Mouse (Mus musculus): ENCODE measurements around the gene Smpd1. TPM values are rescaled to one million over a fixed set of nuclear protein-coding genes. Genes with fewer than 3 reads are reported as not detected.

The Smpd1 gene
- polyA plus RNA-seq, 1 experiment from 2014 or later: 45.7 TPM

GRCm38 (mm10) chr7:105569512-105570496 lies 15.6 kb downstream of the Smpd1 start:
- Histone ChIP-seq H3K27me3 (ENCODE audit: control insufficient read depth, insufficient read depth, low read length) (no peaks in the 10 kb centered on the region), H3K27ac (ENCODE audit: low read depth, low read length) (no peak overlapping the region), H3K9ac (ENCODE audit: low read depth, low read length) (peak overlapping the region; percentile 29; the same call in 1 of the 2 replicates), H3K4me2 (replicated peaks; ENCODE audit: low read depth, low read length) (no peak overlapping the region), H3K9me3 (ENCODE audit: control insufficient read depth, low read length) (no peaks in the 10 kb centered on the region), H3K36me3 (ENCODE audit: control insufficient read depth, insufficient read depth, low read length) (peaks cover 39% of the 10 kb centered on the region), H3K4me3 (ENCODE audit: low read length) (no peak overlapping the region), H3K4me1 (ENCODE audit: control insufficient read depth, insufficient read depth, low read length) (peaks cover 18% of the 10 kb centered on the region; the same call in 1 of the 2 replicates)
- ATAC-seq (ENCODE audit: low FRiP score, low TSS enrichment): peak; percentile 20; the same call in 1 of the 2 replicates
- WGBS: 29% methylated on average over 12 of the region's 12 CpGs

GRCm38 (mm10) chr7:105570756-105571155 lies 16.6 kb downstream of the Smpd1 start:
- Histone ChIP-seq H3K36me3 (ENCODE audit: control insufficient read depth, insufficient read depth, low read length) (peaks cover 29% of the 10 kb centered on the region), H3K27ac (ENCODE audit: low read depth, low read length) (no peak overlapping the region), H3K9ac (ENCODE audit: low read depth, low read length) (no peak overlapping the region), H3K27me3 (ENCODE audit: control insufficient read depth, insufficient read depth, low read length) (no peaks in the 10 kb centered on the region), H3K4me2 (replicated peaks; ENCODE audit: low read depth, low read length) (no peak overlapping the region), H3K9me3 (ENCODE audit: control insufficient read depth, low read length) (no peaks in the 10 kb centered on the region), H3K4me3 (ENCODE audit: low read length) (no peak overlapping the region), H3K4me1 (ENCODE audit: control insufficient read depth, insufficient read depth, low read length) (peaks cover 18% of the 10 kb centered on the region; the same call in 1 of the 2 replicates)
- WGBS: 83% methylated on average over 4 of the region's 4 CpGs
- ATAC-seq (ENCODE audit: low FRiP score, low TSS enrichment): no peak

- no peaks in the 10 kb centered on the region for H3K27me3 ChIP-seq (ENCODE audit: control insufficient read depth, insufficient read depth, low read length)
- no peak for ATAC-seq (ENCODE audit: low FRiP score, low TSS enrichment)
- no peaks in the 10 kb centered on the region for H3K9me3 ChIP-seq (ENCODE audit: control insufficient read depth, low read length)
- H3K9ac ChIP-seq (ENCODE audit: low read depth, low read length): no peak overlapping the region
- H3K4me3 ChIP-seq (ENCODE audit: low read length): no peak overlapping the region
- no peak overlapping the region for H3K27ac ChIP-seq (ENCODE audit: low read depth, low read length)
- no peak overlapping the region for H3K4me2 ChIP-seq (replicated peaks; ENCODE audit: low read depth, low read length)
- peaks cover 18% of the 10 kb centered on the region; the same call in 1 of the 2 replicates for H3K4me1 ChIP-seq (ENCODE audit: control insufficient read depth, insufficient read depth, low read length)
- peaks cover 16% of the 10 kb centered on the region for H3K36me3 ChIP-seq (ENCODE audit: control insufficient read depth, insufficient read depth, low read length)
- 94% methylated on average over 8 of the region's 8 CpGs for whole genome bisulfite sequencing
These were observed 18.8 kb downstream of the Smpd1 start for GRCm38 (mm10) chr7:105572949-105573348.

GRCm38 (mm10) chr7:105574537-105574936 lies 20.4 kb downstream of the Smpd1 start:
- no peaks in the 10 kb centered on the region for H3K27me3 ChIP-seq (ENCODE audit: control insufficient read depth, insufficient read depth, low read length)
- H3K4me2 ChIP-seq (replicated peaks; ENCODE audit: low read depth, low read length): no peak overlapping the region
- no peaks in the 10 kb centered on the region for H3K9me3 ChIP-seq (ENCODE audit: control insufficient read depth, low read length)
- ATAC-seq (ENCODE audit: low FRiP score, low TSS enrichment): no peak
- no peak overlapping the region for H3K4me3 ChIP-seq (ENCODE audit: low read length)
- WGBS: 94% methylated on average over 4 of the region's 4 CpGs
- peaks cover 16% of the 10 kb centered on the region for H3K36me3 ChIP-seq (ENCODE audit: control insufficient read depth, insufficient read depth, low read length)
- H3K27ac ChIP-seq (ENCODE audit: low read depth, low read length): no peak overlapping the region
- no peak overlapping the region for H3K9ac ChIP-seq (ENCODE audit: low read depth, low read length)
- peaks cover 7% of the 10 kb centered on the region; the same call in 1 of the 2 replicates for H3K4me1 ChIP-seq (ENCODE audit: control insufficient read depth, insufficient read depth, low read length)

- Histone ChIP-seq H3K4me3 (ENCODE audit: low read length) (no peak overlapping the region), H3K4me1 (ENCODE audit: control insufficient read depth, insufficient read depth, low read length) (peaks cover 6% of the 10 kb centered on the region; the same call in 1 of the 2 replicates), H3K9me3 (ENCODE audit: control insufficient read depth, low read length) (no peaks in the 10 kb centered on the region), H3K27ac (ENCODE audit: low read depth, low read length) (no peak overlapping the region), H3K9ac (ENCODE audit: low read depth, low read length) (no peak overlapping the region), H3K36me3 (ENCODE audit: control insufficient read depth, insufficient read depth, low read length) (peaks cover 16% of the 10 kb centered on the region), H3K4me2 (replicated peaks; ENCODE audit: low read depth, low read length) (no peak overlapping the region), H3K27me3 (ENCODE audit: control insufficient read depth, insufficient read depth, low read length) (no peaks in the 10 kb centered on the region)
- no peak for ATAC-seq (ENCODE audit: low FRiP score, low TSS enrichment)
- 69% methylated on average over 3 of the region's 3 CpGs for WGBS
These were observed 22.1 kb downstream of the Smpd1 start for GRCm38 (mm10) chr7:105576166-105576748.

GRCm38 (mm10) chr7:105577377-105577871 lies 23.3 kb downstream of the Smpd1 start:
- Histone ChIP-seq H3K4me1 (ENCODE audit: control insufficient read depth, insufficient read depth, low read length) (peaks cover 6% of the 10 kb centered on the region; the same call in 1 of the 2 replicates), H3K27me3 (ENCODE audit: control insufficient read depth, insufficient read depth, low read length) (no peaks in the 10 kb centered on the region), H3K4me3 (ENCODE audit: low read length) (no peak overlapping the region), H3K36me3 (ENCODE audit: control insufficient read depth, insufficient read depth, low read length) (peaks cover 16% of the 10 kb centered on the region), H3K9me3 (ENCODE audit: control insufficient read depth, low read length) (no peaks in the 10 kb centered on the region), H3K4me2 (replicated peaks; ENCODE audit: low read depth, low read length) (no peak overlapping the region), H3K27ac (ENCODE audit: low read depth, low read length) (no peak overlapping the region), H3K9ac (ENCODE audit: low read depth, low read length) (no peak overlapping the region)
- ATAC-seq (ENCODE audit: low FRiP score, low TSS enrichment): no peak
- 88% methylated on average over 6 of the region's 6 CpGs for WGBS

- Histone ChIP-seq H3K9me3 (ENCODE audit: control insufficient read depth, low read length) (no peaks in the 10 kb centered on the region), H3K4me1 (ENCODE audit: control insufficient read depth, insufficient read depth, low read length) (peaks cover 6% of the 10 kb centered on the region; the same call in 1 of the 2 replicates), H3K4me2 (replicated peaks; ENCODE audit: low read depth, low read length) (no peak overlapping the region), H3K27me3 (ENCODE audit: control insufficient read depth, insufficient read depth, low read length) (no peaks in the 10 kb centered on the region), H3K4me3 (ENCODE audit: low read length) (no peak overlapping the region), H3K27ac (ENCODE audit: low read depth, low read length) (no peak overlapping the region), H3K36me3 (ENCODE audit: control insufficient read depth, insufficient read depth, low read length) (peaks cover 6% of the 10 kb centered on the region), H3K9ac (ENCODE audit: low read depth, low read length) (no peak overlapping the region)
- no peak for ATAC-seq (ENCODE audit: low FRiP score, low TSS enrichment)
- 83% methylated on average over 2 of the region's 2 CpGs for WGBS
These were observed 24.3 kb downstream of the Smpd1 start for GRCm38 (mm10) chr7:105578481-105578880.

- H3K36me3 ChIP-seq (ENCODE audit: control insufficient read depth, insufficient read depth, low read length): no peaks in the 10 kb centered on the region
- peak overlapping the region; percentile 72 for H3K9ac ChIP-seq (ENCODE audit: low read depth, low read length)
- peaks cover 6% of the 10 kb centered on the region; the same call in 1 of the 2 replicates for H3K4me1 ChIP-seq (ENCODE audit: control insufficient read depth, insufficient read depth, low read length)
- no peak overlapping the region for H3K27ac ChIP-seq (ENCODE audit: low read depth, low read length)
- H3K9me3 ChIP-seq (ENCODE audit: control insufficient read depth, low read length): no peaks in the 10 kb centered on the region
- peak; percentile 61 for ATAC-seq (ENCODE audit: low FRiP score, low TSS enrichment)
- no peaks in the 10 kb centered on the region for H3K27me3 ChIP-seq (ENCODE audit: control insufficient read depth, insufficient read depth, low read length)
- H3K4me2 ChIP-seq (replicated peaks; ENCODE audit: low read depth, low read length): peak overlapping the region; percentile 80
- peak overlapping the region; percentile 82 for H3K4me3 ChIP-seq (ENCODE audit: low read length)
- under 1% methylated on average over 17 of the region's 22 CpGs for WGBS
These were observed 26.5 kb downstream of the Smpd1 start for GRCm38 (mm10) chr7:105580627-105581089.
